8 mouse cellular contexts compared by ENCODE assay signal in genomic region chr10:75211807-75212645, GRCm38 (mm10). TPM values are rescaled to one million over a fixed set of nuclear protein-coding genes. Genes with fewer than 3 reads are reported as not detected.
DNase-seq lines count a peak whose midpoint lies in the region; ATAC-seq and TF ChIP-seq lines count a peak whose summit lies in the region.

Gene Specc1l, plus strand, starts transcription at chr10:75212073.

- TF ChIP-seq CTCF in ES-Bruce4 (IDR thresholded peaks at IDR 0.05; ENCODE audit: low read depth, low read length), result no peak

- TF ChIP-seq EP300 in ES-Bruce4 (IDR thresholded peaks at IDR 0.05; ENCODE audit: insufficient read depth, low read depth, low read length), result no peak

- peak; percentile 83 for TF ChIP-seq POLR2A in ES-Bruce4 (IDR thresholded peaks at IDR 0.05; ENCODE audit: insufficient read depth, low read length)

- WGBS in forebrain, embryonic 14.5 days, result under 1% methylated on average over 47 of the region's 80 CpGs
- WGBS in neural tube, embryonic 15.5 days, result under 1% methylated on average over 78 of the region's 80 CpGs

- peak within 1 kb of the TSS; percentile 99 for H3K4me3 ChIP-seq in ES-Bruce4 (ENCODE audit: low read depth, low read length)
- peak within 1 kb of the TSS; percentile 77 for H3K4me3 ChIP-seq in forebrain, embryonic 14.5 days (ENCODE audit: low read depth, low read length)
- peak within 1 kb of the TSS; percentile 82 for H3K4me3 ChIP-seq in neural tube, embryonic 15.5 days (replicated peaks)

- peak within 1 kb of the TSS; percentile 93 for H3K9ac ChIP-seq in ES-Bruce4 (ENCODE audit: low read depth, poor library complexity, severe bottlenecking)
- H3K9ac ChIP-seq in forebrain, embryonic 14.5 days (ENCODE audit: low read length), result peak within 1 kb of the TSS; percentile 94
- H3K9ac ChIP-seq in neural tube, embryonic 15.5 days (replicated peaks), result peak within 1 kb of the TSS; percentile 89

- peak within 1 kb of the TSS; percentile 76 for H3K4me2 ChIP-seq in forebrain, embryonic 14.5 days (ENCODE audit: low read length)
- H3K4me2 ChIP-seq in neural tube, embryonic 15.5 days, result peak within 1 kb of the TSS; percentile 68

- peak; percentile 98 for DNase-seq in forebrain, embryonic 14.5 days (ENCODE audit: low spot score)
- peak; percentile 97 to 98 for DNase-seq in heart, postnatal 14 days
- peak; percentile 95 for DNase-seq in layer of hippocampus, adult 11-12 months (ENCODE audit: low spot score)
- DNase-seq in lung, adult 18-20 months, result peak; percentile 95 to 97
- peak; percentile 97 for DNase-seq in testis, postnatal 14 days (ENCODE audit: low spot score)

- H3K27me3 ChIP-seq in ES-Bruce4 (ENCODE audit: control insufficient read depth, insufficient read depth, low read length, poor library complexity, severe bottlenecking), result no peaks in the 10 kb centered on the region
- H3K27me3 ChIP-seq in forebrain, embryonic 14.5 days (replicated peaks; ENCODE audit: control insufficient read depth, insufficient read depth, low read length), result no peaks in the 10 kb centered on the region
- no peaks in the 10 kb centered on the region for H3K27me3 ChIP-seq in neural tube, embryonic 15.5 days (replicated peaks)

- intact Hi-C loops in heart, postnatal 14 days (cut with DNase I), result no loop called here

- H3K4me1 ChIP-seq in ES-Bruce4 (ENCODE audit: control insufficient read depth, insufficient read depth, low read length), result peaks cover 1% of the 10 kb centered on the region
- H3K4me1 ChIP-seq in forebrain, embryonic 14.5 days (ENCODE audit: control insufficient read depth, insufficient read depth, low read length), result peaks cover 12% of the 10 kb centered on the region
- peaks cover 16% of the 10 kb centered on the region for H3K4me1 ChIP-seq in neural tube, embryonic 15.5 days

- peak within 1 kb of the TSS; percentile 41 for H3K27ac ChIP-seq in ES-Bruce4 (ENCODE audit: insufficient read depth, low read length)
- peak within 1 kb of the TSS; percentile 99 for H3K27ac ChIP-seq in forebrain, embryonic 14.5 days (ENCODE audit: low read depth, low read length)
- H3K27ac ChIP-seq in neural tube, embryonic 15.5 days (replicated peaks), result peak within 1 kb of the TSS; percentile 100

- no peaks in the 10 kb centered on the region for H3K36me3 ChIP-seq in ES-Bruce4 (ENCODE audit: control insufficient read depth, insufficient read depth, low read length, poor library complexity, severe bottlenecking)
- no peaks in the 10 kb centered on the region for H3K36me3 ChIP-seq in forebrain, embryonic 14.5 days (ENCODE audit: control insufficient read depth, insufficient read depth, low read length)
- H3K36me3 ChIP-seq in neural tube, embryonic 15.5 days, result no peaks in the 10 kb centered on the region

- ATAC-seq in cerebellum, adult (ENCODE audit: insufficient number of reproducible peaks, low FRiP score, low TSS enrichment), result peak; percentile 99
- ATAC-seq in forebrain, embryonic 14.5 days, result peak; percentile 98
- peak; percentile 97 for ATAC-seq in neural tube, embryonic 15.5 days (ENCODE audit: low FRiP score)

- H3K9me3 ChIP-seq in ES-Bruce4 (replicated peaks; ENCODE audit: control insufficient read depth, insufficient read depth, low read length, poor library complexity, severe bottlenecking), result no peaks in the 10 kb centered on the region
- no peaks in the 10 kb centered on the region for H3K9me3 ChIP-seq in forebrain, embryonic 14.5 days (replicated peaks; ENCODE audit: control insufficient read depth, low read length)
- no peaks in the 10 kb centered on the region for H3K9me3 ChIP-seq in neural tube, embryonic 15.5 days (replicated peaks)

RNA-seq across cellular contexts. Expression of gene Specc1l, which starts in this region (rescaled TPM):
- polyA plus RNA-seq in ES-Bruce4 (2011; ENCODE audit: insufficient read depth, insufficient read length, low read depth, missing spikeins), result 41.2 and 41.5 TPM in 2 replicates
- polyA plus RNA-seq in forebrain, embryonic 14.5 days (2014; fragmentation: Nextera tagmentation; extraction: Ambion mirVana), result 24.3 and 29.6 TPM in 2 replicates
- 10 to 100 TPM; 38.3 to 42.9 TPM for total RNA-seq in heart, postnatal 14 days (2021)
- polyA plus RNA-seq in neural tube, embryonic 15.5 days (2015; fragmentation: Nextera tagmentation; extraction: Ambion mirVana), result 25.1 and 25.2 TPM in 2 replicates

Comparison
In these comparisons a context has a peak if more than half of its experiments do, and no peak if none do; other contexts are left out.
1. Peak in every context shown above with its lines: DNase-seq, ATAC-seq, H3K4me3 ChIP-seq and H3K27ac ChIP-seq.
2. H3K27ac ChIP-seq: peak in every context shown above with its lines; median percentile 100 in neural tube, embryonic 15.5 days; 99 in forebrain, embryonic 14.5 days; 41 in ES-Bruce4.